Mouse (Mus musculus) CD4-positive, CD25-positive, alpha-beta regulatory T cell, adult 2 months (primary cell): ENCODE data around the gene Il4ra.

ENCODE experiments used
- DNase-seq: peaks from one replicate; pipeline ENCODE4 v3.0.0-alpha.2; 2012; ENCODE audit warnings: low read depth, low spot score

Gene Il4ra

GRCm38 (mm10) chr7:125551766-125552709, at the start of gene Il4ra:
Gene Il4ra (plus strand): TSS chr7:125552120.
- peak; percentile 94 for DNase-seq

DNA sequence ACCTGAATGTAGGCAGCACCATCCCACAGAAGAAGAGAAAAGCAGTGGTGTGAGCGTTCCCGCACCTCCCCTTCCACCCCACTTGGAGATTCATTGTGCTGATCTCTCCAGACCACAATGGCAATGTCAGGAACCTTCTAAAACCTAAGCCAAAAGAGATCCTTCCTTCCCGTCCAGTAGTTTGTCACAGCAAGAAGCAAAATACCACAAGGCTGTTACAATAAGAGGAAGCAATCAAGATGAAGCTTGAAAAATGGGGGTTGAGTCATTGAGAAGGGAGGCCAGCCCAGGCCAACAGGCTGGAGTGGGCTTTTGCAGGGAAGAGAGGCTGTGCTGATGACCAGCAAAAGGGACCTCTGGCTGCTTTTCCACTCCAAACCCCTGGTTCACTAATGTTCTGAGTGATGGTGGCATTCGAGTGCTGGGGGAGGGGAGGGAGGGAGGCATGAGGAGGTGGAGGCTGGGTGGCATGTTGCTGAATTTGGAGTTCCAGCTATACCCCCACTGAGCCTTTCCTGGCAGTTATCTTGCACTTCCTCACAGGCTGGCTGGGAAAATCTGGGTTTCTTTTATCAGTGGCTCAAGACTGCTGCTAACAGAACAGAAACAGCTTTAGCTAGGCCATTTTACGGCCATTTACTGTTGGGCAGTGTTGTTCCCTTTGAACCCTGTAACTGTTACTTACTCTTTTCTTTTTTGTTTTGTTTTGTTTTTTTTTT, 48.4 kb upstream of the Il4ra start:
- no peak for DNase-seq

- no peak for DNase-seq
Observed at GRCm38 (mm10) chr7:125504618-125505017, 47.3 kb upstream of the Il4ra start.

DNA sequence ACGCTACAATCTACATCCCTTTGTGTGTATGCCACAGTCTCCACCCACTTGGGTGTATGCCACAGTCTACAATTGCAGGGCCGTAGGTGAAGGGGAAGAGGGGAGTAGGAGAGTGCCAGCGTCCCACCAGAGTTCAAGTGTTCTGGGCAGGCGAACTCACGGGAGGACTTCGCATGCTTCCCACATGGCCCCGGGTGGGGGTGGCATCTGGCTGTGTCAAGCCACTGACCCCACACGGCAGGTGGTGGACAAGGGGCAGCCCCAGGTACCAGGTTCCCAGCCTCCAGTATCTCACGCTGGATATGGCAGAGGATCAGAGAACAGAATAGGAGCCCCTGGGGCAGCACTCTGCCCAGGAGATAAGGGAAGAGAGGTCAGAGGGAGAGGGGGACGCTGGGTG, 46.4 kb upstream of the Il4ra start:
- no peak for DNase-seq

DNA sequence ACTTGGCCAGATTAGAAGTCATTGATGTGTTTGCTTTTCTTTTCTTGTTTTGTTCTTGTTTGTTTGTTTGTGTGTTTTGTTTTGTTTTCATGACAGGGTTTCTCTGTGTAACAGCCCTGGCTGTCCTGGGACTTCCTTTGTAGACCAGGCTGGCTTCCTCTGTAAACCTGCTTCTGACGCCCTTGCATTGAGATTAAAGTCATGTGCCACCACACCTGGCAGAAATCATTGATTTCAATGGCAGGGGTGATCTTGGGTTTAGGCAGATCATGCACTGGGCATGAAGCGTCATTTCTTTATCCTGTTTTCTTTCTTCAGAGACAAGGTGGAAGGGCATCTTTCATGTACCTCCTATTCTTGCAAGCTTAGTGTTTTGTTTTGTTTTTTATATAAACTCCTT, 44.6 kb upstream of the Il4ra start:
- peak; percentile 59 for DNase-seq

GRCm38 (mm10) chr7:125511432-125511831, 40.5 kb upstream of the Il4ra start:
- DNase-seq = peak; percentile 31

DNA sequence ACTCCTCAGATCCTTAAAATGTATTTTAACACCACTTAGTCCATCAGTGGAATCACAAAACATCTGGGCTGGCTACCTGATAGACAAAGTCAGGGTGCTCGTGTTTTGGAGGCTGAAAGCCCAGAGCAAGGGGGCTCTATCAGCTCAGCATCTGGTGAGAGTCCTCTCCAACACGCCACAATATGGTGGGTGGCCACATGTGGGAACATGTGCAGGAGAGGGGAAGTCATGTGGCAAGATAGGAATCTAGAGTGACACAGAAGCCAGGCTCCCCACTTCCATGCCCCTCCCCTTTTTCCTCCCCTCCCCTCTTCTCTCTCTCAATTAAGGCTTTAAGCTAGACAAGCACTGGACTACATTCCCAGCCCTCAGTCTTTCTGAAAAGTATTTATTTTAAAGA, 40.1 kb upstream of the Il4ra start:
- DNase-seq = peak; percentile 57

GRCm38 (mm10) chr7:125515081-125515853, 36.7 kb upstream of the Il4ra start:
- DNase-seq = no peak

DNA sequence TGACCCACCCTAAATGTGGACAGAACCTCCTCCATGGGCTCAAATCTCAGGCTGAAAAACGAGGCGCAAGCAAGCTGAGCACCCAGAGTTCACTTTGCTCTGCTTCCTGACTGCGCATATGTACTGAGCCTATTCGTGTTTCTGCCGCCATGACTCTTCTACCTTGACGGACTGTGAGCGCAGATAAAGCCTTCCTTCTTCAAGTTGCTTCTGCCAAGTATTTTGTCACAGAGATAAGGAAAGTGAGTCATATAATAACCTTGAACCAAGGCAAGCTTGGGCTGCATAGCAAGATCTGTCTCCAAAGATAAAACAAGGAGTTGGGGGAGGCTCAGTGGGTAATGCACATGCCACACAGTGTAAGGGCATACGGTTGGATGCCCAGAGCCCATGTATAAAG, 35.2 kb upstream of the Il4ra start:
- DNase-seq = no peak

- no peak for DNase-seq
Observed at GRCm38 (mm10) chr7:125517470-125517869, 34.5 kb upstream of the Il4ra start.

GRCm38 (mm10) chr7:125519715-125520114, 32.2 kb upstream of the Il4ra start:
- DNase-seq = no peak

GRCm38 (mm10) chr7:125523051-125523450, 28.9 kb upstream of the Il4ra start:
- DNase-seq = no peak

DNA sequence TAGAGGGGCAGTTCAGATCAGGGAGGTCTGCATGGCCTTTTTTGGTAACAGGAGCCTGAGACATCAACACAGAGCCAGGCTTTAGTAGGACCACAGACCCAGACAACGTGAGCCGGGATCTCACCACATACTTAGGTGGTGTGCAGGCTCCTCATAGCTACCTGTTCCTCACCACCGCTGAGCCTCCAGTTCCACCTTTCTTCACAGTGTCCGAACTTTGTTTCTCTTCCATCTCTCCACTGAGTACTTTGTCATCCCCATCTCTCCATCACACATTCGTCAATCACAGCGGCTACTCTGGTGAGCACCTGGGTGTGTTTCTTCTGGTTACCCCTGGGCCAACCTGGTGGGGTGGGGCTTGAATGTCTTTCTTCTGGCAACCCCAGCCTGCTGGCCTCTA, 24.7 kb upstream of the Il4ra start:
- no peak for DNase-seq

- DNase-seq = no peak
Observed at GRCm38 (mm10) chr7:125527901-125528580, 23.9 kb upstream of the Il4ra start.

DNA sequence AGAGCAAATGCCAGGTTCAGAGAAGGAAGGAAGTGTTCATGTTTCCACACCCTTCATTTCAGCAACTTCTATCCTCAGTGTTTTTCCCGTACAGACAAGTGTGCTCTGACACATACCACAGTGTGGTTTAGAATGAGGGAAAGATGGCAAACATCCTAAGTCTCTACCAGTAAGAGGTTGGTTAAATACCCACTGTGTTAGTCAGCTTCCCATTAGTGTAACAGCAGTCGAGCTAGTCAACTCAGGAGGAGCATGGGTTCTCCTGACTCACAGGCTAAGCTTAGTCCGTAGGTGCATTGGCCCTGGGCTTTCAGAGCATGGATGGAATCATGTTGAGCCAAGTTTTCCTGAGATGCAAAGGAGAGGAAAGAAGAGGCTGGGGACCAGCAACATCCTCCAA, 12.6 kb upstream of the Il4ra start:
- no peak for DNase-seq

- DNase-seq = no peak
Observed at GRCm38 (mm10) chr7:125541026-125541425, 10.9 kb upstream of the Il4ra start.

- peak; percentile 49 for DNase-seq
Observed at GRCm38 (mm10) chr7:125541821-125542220, 10.1 kb upstream of the Il4ra start.

- peak; percentile 41 for DNase-seq
Observed at GRCm38 (mm10) chr7:125542335-125543050, 9.4 kb upstream of the Il4ra start.

DNA sequence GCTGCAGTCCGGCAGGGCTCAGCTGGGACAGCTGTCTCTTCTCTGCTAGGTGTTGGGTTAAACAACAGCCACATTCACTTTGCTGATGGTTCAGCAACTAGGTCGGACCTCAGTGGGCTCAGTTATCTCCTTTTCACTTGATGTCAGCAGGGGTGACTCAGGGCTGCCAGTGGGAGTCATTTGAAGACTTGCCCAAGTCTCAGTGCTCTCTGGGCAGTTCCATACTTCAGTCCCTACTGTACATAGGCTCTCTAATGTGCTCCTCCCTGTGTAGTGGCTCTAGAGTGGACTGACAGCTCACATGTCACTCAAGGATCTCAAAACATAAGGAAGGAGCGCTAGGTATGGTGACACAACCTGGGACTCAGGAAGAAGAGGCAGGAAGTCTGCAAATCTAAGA, 8.4 kb upstream of the Il4ra start:
- DNase-seq = no peak

- no peak for DNase-seq
Observed at GRCm38 (mm10) chr7:125545331-125545730, 6.6 kb upstream of the Il4ra start.

- DNase-seq = no peak
Observed at GRCm38 (mm10) chr7:125546727-125547126, 5.2 kb upstream of the Il4ra start.
